Mouse (Mus musculus): ENCODE measurements around the gene Adgre1.

The Adgre1 gene

GRCm38 (mm10) chr17:57358441-57358840 lies at the start of gene Adgre1:
TSS of gene Adgre1 (plus strand) at chr17:57358691.
- no peak for TF ChIP-seq GATA4 (IDR thresholded peaks at IDR 0.05; ENCODE audit: insufficient replicate concordance, low read length)

GRCm38 (mm10) chr17:57311801-57312200 lies 46.7 kb upstream of the Adgre1 start:
- no peak for TF ChIP-seq GATA4 (IDR thresholded peaks at IDR 0.05; ENCODE audit: insufficient replicate concordance, low read length)

- TF ChIP-seq GATA4 (IDR thresholded peaks at IDR 0.05; ENCODE audit: insufficient replicate concordance, low read length) = no peak
Measured at GRCm38 (mm10) chr17:57327615-57328014, 30.9 kb upstream of the Adgre1 start.

- TF ChIP-seq GATA4 (IDR thresholded peaks at IDR 0.05; ENCODE audit: insufficient replicate concordance, low read length) = no peak
Measured at GRCm38 (mm10) chr17:57328944-57329343, 29.5 kb upstream of the Adgre1 start.

GRCm38 (mm10) chr17:57330993-57331392 lies 27.5 kb upstream of the Adgre1 start:
- TF ChIP-seq GATA4 (IDR thresholded peaks at IDR 0.05; ENCODE audit: insufficient replicate concordance, low read length) = no peak

- no peak for TF ChIP-seq GATA4 (IDR thresholded peaks at IDR 0.05; ENCODE audit: insufficient replicate concordance, low read length)
Measured at GRCm38 (mm10) chr17:57332241-57332640, 26.2 kb upstream of the Adgre1 start.

GRCm38 (mm10) chr17:57334001-57334760 lies 24.3 kb upstream of the Adgre1 start:
- TF ChIP-seq GATA4 (IDR thresholded peaks at IDR 0.05; ENCODE audit: insufficient replicate concordance, low read length) = no peak

- TF ChIP-seq GATA4 (IDR thresholded peaks at IDR 0.05; ENCODE audit: insufficient replicate concordance, low read length) = no peak
Measured at GRCm38 (mm10) chr17:57334761-57335150, 23.7 kb upstream of the Adgre1 start.

- no peak for TF ChIP-seq GATA4 (IDR thresholded peaks at IDR 0.05; ENCODE audit: insufficient replicate concordance, low read length)
Measured at GRCm38 (mm10) chr17:57335673-57336303, 22.7 kb upstream of the Adgre1 start.

- no peak for TF ChIP-seq GATA4 (IDR thresholded peaks at IDR 0.05; ENCODE audit: insufficient replicate concordance, low read length)
Measured at GRCm38 (mm10) chr17:57337996-57338395, 20.5 kb upstream of the Adgre1 start.

GRCm38 (mm10) chr17:57339298-57339697 lies 19.2 kb upstream of the Adgre1 start:
- no peak for TF ChIP-seq GATA4 (IDR thresholded peaks at IDR 0.05; ENCODE audit: insufficient replicate concordance, low read length)

GRCm38 (mm10) chr17:57341568-57341967 lies 16.9 kb upstream of the Adgre1 start:
- TF ChIP-seq GATA4 (IDR thresholded peaks at IDR 0.05; ENCODE audit: insufficient replicate concordance, low read length) = no peak; the same call in 1 of the 2 replicates

GRCm38 (mm10) chr17:57344029-57344707 lies 14.3 kb upstream of the Adgre1 start:
- TF ChIP-seq GATA4 (IDR thresholded peaks at IDR 0.05; ENCODE audit: insufficient replicate concordance, low read length) = no peak

- no peak for TF ChIP-seq GATA4 (IDR thresholded peaks at IDR 0.05; ENCODE audit: insufficient replicate concordance, low read length)
Measured at GRCm38 (mm10) chr17:57347017-57347416, 11.5 kb upstream of the Adgre1 start.

GRCm38 (mm10) chr17:57347781-57348180 lies 10.7 kb upstream of the Adgre1 start:
- TF ChIP-seq GATA4 (IDR thresholded peaks at IDR 0.05; ENCODE audit: insufficient replicate concordance, low read length) = no peak

GRCm38 (mm10) chr17:57349067-57349466 lies 9.4 kb upstream of the Adgre1 start:
- TF ChIP-seq GATA4 (IDR thresholded peaks at IDR 0.05; ENCODE audit: insufficient replicate concordance, low read length) = no peak
